Mouse (Mus musculus) intestine, embryonic 16.5 days (tissue): ENCODE measurements at regions not wholly inside any gene's neighbourhood (a gene's known extent, or its start where the extent isn't known, plus 50 kb on each side); places are given as distances from the start of the nearest gene placed in this dataset.
A peak's percentile ranks its signal among the peaks of the same experiment; 100 is the strongest.

ENCODE experiments used
- ATAC-seq: fragments of 200-750 bp; cut with Nextera tagmentation; 2 replicates; pipeline ENCODE4 v1.8.0; 2017; ENCODE audit warnings: moderate TSS enrichment, moderate library complexity
- H3K27ac ChIP-seq: fragments of 300-500 bp; sonication (generic); 2 replicates; pipeline ENCODE4 v1.5.1; 2014; ENCODE audit warnings: mild to moderate bottlenecking, low read length
- H3K27me3 ChIP-seq: fragments of 300-500 bp; sonication (generic); replicated peaks from 2 replicates; pipeline ENCODE4 v1.6.1; 2014; ENCODE audit warnings: low read length, control low read depth, mixed read lengths; ENCODE audit not compliant: control insufficient read depth, insufficient read depth
- H3K36me3 ChIP-seq: fragments of 300-500 bp; sonication (generic); 2 replicates; pipeline ENCODE4 v1.6.1; 2014; ENCODE audit warnings: low read length, control low read depth; ENCODE audit not compliant: control insufficient read depth, insufficient read depth
- H3K4me1 ChIP-seq: fragments of 300-500 bp; sonication (generic); 2 replicates; pipeline ENCODE4 v1.6.1; 2014; ENCODE audit warnings: low read length, control low read depth, mixed read lengths; ENCODE audit not compliant: control insufficient read depth, insufficient read depth
- H3K4me2 ChIP-seq: fragments of 300-500 bp; sonication (generic); 2 replicates; pipeline ENCODE4 v1.6.1; 2014; ENCODE audit warnings: low read depth, low read length, control low read depth
- H3K4me3 ChIP-seq: fragments of 300-500 bp; sonication (generic); 2 replicates; pipeline ENCODE4 v1.5.1; 2014; ENCODE audit warnings: mild to moderate bottlenecking, low read length
- H3K9ac ChIP-seq: fragments of 300-500 bp; sonication (generic); 2 replicates; pipeline ENCODE4 v1.6.1; 2014; ENCODE audit warnings: low read depth, low read length
- H3K9me3 ChIP-seq: fragments of 300-500 bp; sonication (generic); 2 replicates; pipeline ENCODE4 v1.6.1; 2016; ENCODE audit warnings: low read length, control low read depth; ENCODE audit not compliant: control insufficient read depth
- WGBS: fragments of 180-500 bp; shearing (Covaris S2); extraction: QIAGEN DNeasy Blood & Tissue Kit; methylation state at CpG from one replicate; pipeline ENCODE4 v1.1.7; 2014; 5-methylcytosine and 5-hydroxymethylcytosine counted together

- Histone ChIP-seq H3K36me3 (no peaks in the 10 kb centered on the region), H3K9ac (no peak overlapping the region), H3K27me3 (no peaks in the 10 kb centered on the region), H3K4me2 (no peak overlapping the region), H3K9me3 (no peaks in the 10 kb centered on the region), H3K27ac (no peak overlapping the region), H3K4me1 (peaks cover 5% of the 10 kb centered on the region), H3K4me3 (no peak overlapping the region)
- no peak for ATAC-seq
- 73% methylated on average over 5 of the region's 5 CpGs for WGBS
Observed at GRCm38 (mm10) chr1:177562589-177562912, 120.4 kb downstream of the Zbtb18 start.

- no peak overlapping the region for H3K4me3 ChIP-seq
- H3K4me2 ChIP-seq = no peak overlapping the region
- no peak overlapping the region for H3K27ac ChIP-seq
- H3K27me3 ChIP-seq = no peaks in the 10 kb centered on the region
- no peaks in the 10 kb centered on the region for H3K4me1 ChIP-seq
- no peaks in the 10 kb centered on the region for H3K36me3 ChIP-seq
- ATAC-seq = no peak
- H3K9me3 ChIP-seq = no peaks in the 10 kb centered on the region
- WGBS = 83% methylated on average over 3 of the region's 3 CpGs
- no peak overlapping the region for H3K9ac ChIP-seq
Observed at GRCm38 (mm10) chr1:177565678-177566077, 123.5 kb downstream of the Zbtb18 start.

GRCm38 (mm10) chr1:177568056-177568816 lies 126.1 kb downstream of the Zbtb18 start:
- no peaks in the 10 kb centered on the region for H3K4me1 ChIP-seq
- 84% methylated on average over 9 of the region's 9 CpGs for WGBS
- H3K27ac ChIP-seq = no peak overlapping the region
- no peaks in the 10 kb centered on the region for H3K27me3 ChIP-seq
- no peaks in the 10 kb centered on the region for H3K9me3 ChIP-seq
- no peak for ATAC-seq
- H3K36me3 ChIP-seq = no peaks in the 10 kb centered on the region
- no peak overlapping the region for H3K4me2 ChIP-seq
- H3K9ac ChIP-seq = no peak overlapping the region
- no peak overlapping the region for H3K4me3 ChIP-seq

GRCm38 (mm10) chr1:177569572-177569971 lies 127.4 kb downstream of the Zbtb18 start:
- Histone ChIP-seq H3K36me3 (no peaks in the 10 kb centered on the region), H3K4me1 (no peaks in the 10 kb centered on the region), H3K9ac (no peak overlapping the region), H3K4me3 (no peak overlapping the region), H3K9me3 (no peaks in the 10 kb centered on the region), H3K4me2 (no peak overlapping the region), H3K27ac (no peak overlapping the region), H3K27me3 (no peaks in the 10 kb centered on the region)
- no peak for ATAC-seq
- 88% methylated on average over 6 of the region's 6 CpGs for WGBS

GRCm38 (mm10) chr1:177573017-177573725 lies 131.0 kb downstream of the Zbtb18 start:
- no peaks in the 10 kb centered on the region for H3K4me1 ChIP-seq
- H3K27ac ChIP-seq = no peak overlapping the region
- H3K9ac ChIP-seq = no peak overlapping the region
- H3K4me2 ChIP-seq = no peak overlapping the region
- 81% methylated on average over 17 of the region's 17 CpGs for WGBS
- H3K4me3 ChIP-seq = no peak overlapping the region
- no peaks in the 10 kb centered on the region for H3K27me3 ChIP-seq
- ATAC-seq = no peak
- H3K36me3 ChIP-seq = no peaks in the 10 kb centered on the region
- H3K9me3 ChIP-seq = no peaks in the 10 kb centered on the region

- no peaks in the 10 kb centered on the region for H3K9me3 ChIP-seq
- H3K4me1 ChIP-seq = no peaks in the 10 kb centered on the region
- H3K4me2 ChIP-seq = no peak overlapping the region
- 81% methylated on average over 4 of the region's 4 CpGs for WGBS
- no peak overlapping the region for H3K4me3 ChIP-seq
- no peak overlapping the region for H3K9ac ChIP-seq
- ATAC-seq = no peak
- H3K36me3 ChIP-seq = no peaks in the 10 kb centered on the region
- no peak overlapping the region for H3K27ac ChIP-seq
- H3K27me3 ChIP-seq = no peaks in the 10 kb centered on the region
Observed at GRCm38 (mm10) chr1:177573781-177574180, 131.6 kb downstream of the Zbtb18 start.

- Histone ChIP-seq H3K9me3 (no peaks in the 10 kb centered on the region), H3K27ac (no peak overlapping the region), H3K4me3 (no peak overlapping the region), H3K36me3 (no peaks in the 10 kb centered on the region), H3K9ac (no peak overlapping the region), H3K4me1 (no peaks in the 10 kb centered on the region), H3K4me2 (no peak overlapping the region), H3K27me3 (no peaks in the 10 kb centered on the region)
- ATAC-seq = no peak
- 88% methylated on average over 7 of the region's 7 CpGs for WGBS
Observed at GRCm38 (mm10) chr1:177574312-177574711, 132.2 kb downstream of the Zbtb18 start.

- H3K4me3 ChIP-seq = no peak overlapping the region
- peaks cover 4% of the 10 kb centered on the region; the same call in 1 of the 2 replicates for H3K9me3 ChIP-seq
- H3K4me2 ChIP-seq = no peak overlapping the region
- WGBS = 56% methylated on average over 5 of the region's 5 CpGs
- H3K36me3 ChIP-seq = no peaks in the 10 kb centered on the region
- H3K27me3 ChIP-seq = no peaks in the 10 kb centered on the region
- ATAC-seq = peak; percentile 31; the same call in 1 of the 2 replicates
- H3K9ac ChIP-seq = no peak overlapping the region
- no peaks in the 10 kb centered on the region for H3K4me1 ChIP-seq
- H3K27ac ChIP-seq = no peak overlapping the region
Observed at GRCm38 (mm10) chr1:177584302-177584886, 142.2 kb downstream of the Zbtb18 start.

- Histone ChIP-seq H3K36me3 (no peaks in the 10 kb centered on the region), H3K9ac (no peak overlapping the region), H3K4me2 (no peak overlapping the region), H3K27ac (no peak overlapping the region), H3K27me3 (no peaks in the 10 kb centered on the region), H3K9me3 (peaks cover 4% of the 10 kb centered on the region; the same call in 1 of the 2 replicates), H3K4me1 (no peaks in the 10 kb centered on the region), H3K4me3 (no peak overlapping the region)
- ATAC-seq = no peak
- WGBS = 74% methylated on average over 2 of the region's 2 CpGs
Observed at GRCm38 (mm10) chr1:177585320-177585719, 143.2 kb downstream of the Zbtb18 start.
